Mouse (Mus musculus): ENCODE results near the gene Cep83. TPM values are rescaled to one million over a fixed set of nuclear protein-coding genes. Genes with fewer than 3 reads are reported as not detected.
"Not testable (repeated sequence)": the region's sequence is repeated elsewhere in the genome, so short reads cannot be mapped to it uniquely, and the experiment has no call there.

Cep83 gene
- polyA plus RNA-seq (2012; rRNA removed): 1.4 and 2.2 TPM in 2 replicates

DNA sequence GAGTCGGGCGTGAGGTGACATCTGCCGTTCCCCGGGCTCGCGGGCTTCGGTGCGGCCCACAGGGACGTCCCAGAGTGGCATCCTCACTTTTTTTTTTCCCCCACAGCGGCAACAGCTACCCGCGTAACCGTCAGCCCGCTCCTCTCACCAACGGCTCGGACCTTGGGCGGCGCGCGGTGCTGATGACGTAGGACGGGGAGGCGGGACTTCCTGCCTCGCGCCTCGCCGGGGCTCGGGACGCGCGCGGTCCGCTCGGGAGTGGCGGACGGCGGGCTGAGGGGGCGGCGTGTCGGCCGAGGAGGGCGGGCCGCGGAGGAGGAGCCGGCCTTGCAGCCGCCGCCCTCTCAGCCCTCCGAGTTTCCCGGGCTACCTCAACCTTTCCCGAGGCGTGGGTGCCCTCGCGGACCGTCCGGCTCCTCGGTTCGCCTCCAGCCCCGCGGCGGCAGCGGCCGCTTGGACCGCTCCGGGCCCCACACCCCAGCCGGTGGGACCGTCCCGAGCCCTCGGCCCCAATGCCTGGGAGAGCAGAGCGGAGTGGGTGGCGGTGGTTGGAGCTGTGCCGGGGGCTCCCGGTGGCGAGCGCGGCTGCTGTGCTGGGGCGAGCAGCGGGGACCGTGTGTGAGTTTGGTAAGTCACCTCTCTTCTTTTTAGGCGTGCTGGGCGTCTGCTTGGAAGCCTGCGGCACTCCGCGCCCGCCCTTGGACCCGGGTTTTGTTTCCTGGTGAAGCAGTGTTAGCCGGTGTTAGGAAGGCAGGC lies at the start of gene Cep83:
Cep83 (plus strand) TSS at position 235 of the 756 bp plus-strand sequence.
- DNase-seq (ENCODE audit: low read depth, low spot score): peak; percentile 55
- WGBS: 1% methylated on average over 86 of the region's 86 CpGs

- no peak for DNase-seq (ENCODE audit: low read depth, low spot score)
- 47% methylated on average over 5 of the region's 5 CpGs for WGBS
These were observed 49.2 kb upstream of the Cep83 start for GRCm38 (mm10) chr10:94639281-94639680.

GRCm38 (mm10) chr10:94640067-94640466 lies 48.4 kb upstream of the Cep83 start:
- 56% methylated on average over 5 of the region's 5 CpGs for WGBS

DNA sequence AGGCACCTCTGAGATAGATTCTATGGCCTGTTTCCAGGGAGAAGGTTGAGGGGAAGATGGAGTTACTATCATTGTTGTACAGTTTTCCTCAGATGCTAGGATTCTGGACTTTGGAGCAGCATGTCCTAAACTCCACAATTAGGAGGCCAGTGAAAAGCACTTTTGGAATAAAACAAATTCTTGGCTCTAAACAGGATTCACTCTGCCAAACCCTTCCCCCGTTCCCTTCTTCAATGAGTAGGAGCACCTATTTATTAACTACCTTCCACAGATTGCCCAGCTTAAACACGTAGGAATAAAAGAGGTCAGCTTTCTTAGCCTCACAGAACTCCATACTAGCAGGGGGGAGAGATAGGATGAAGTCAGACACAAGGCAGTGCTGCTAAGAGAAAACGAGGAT lies 24.4 kb upstream of the Cep83 start:
- DNase-seq (ENCODE audit: low read depth, low spot score): no peak
- 66% methylated on average over 3 of the region's 3 CpGs for WGBS

More at GRCm38 (mm10) chr10:94640067-94640466, 48.4 kb upstream of the Cep83 start:
- no peak for DNase-seq (ENCODE audit: low read depth, low spot score)

DNA sequence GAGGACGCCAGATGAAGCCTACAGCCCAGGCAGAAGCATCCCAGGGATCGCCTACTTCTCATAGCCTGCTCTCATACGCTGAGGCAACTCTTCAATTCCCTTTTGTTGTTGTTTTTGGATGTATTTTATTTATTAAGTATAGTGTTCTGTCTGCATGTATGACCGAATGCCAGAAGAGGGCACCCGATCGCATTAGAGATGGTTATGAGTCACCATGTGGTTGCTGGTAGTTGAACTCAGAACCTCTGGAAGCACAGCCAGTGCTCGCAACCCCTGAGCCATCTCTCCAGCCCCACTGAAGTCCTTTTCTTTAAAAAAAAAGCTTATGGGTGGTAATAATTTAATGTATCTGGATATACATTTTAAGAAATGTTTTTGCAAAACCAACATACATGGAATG lies 24.0 kb upstream of the Cep83 start:
- WGBS: 89% methylated on average over 7 of the region's 7 CpGs

GRCm38 (mm10) chr10:94668147-94668546 lies 20.3 kb upstream of the Cep83 start:
- no peak for DNase-seq (ENCODE audit: low read depth, low spot score)

More for the DNA sequence above, 24.0 kb upstream of the Cep83 start:
- no peak for DNase-seq (ENCODE audit: low read depth, low spot score)

- peak; percentile 16 for DNase-seq (ENCODE audit: low read depth, low spot score)
- under 1% methylated on average over 20 of the region's 20 CpGs for WGBS
These were observed 544 bp upstream of the Cep83 start for GRCm38 (mm10) chr10:94687801-94688419.

DNA sequence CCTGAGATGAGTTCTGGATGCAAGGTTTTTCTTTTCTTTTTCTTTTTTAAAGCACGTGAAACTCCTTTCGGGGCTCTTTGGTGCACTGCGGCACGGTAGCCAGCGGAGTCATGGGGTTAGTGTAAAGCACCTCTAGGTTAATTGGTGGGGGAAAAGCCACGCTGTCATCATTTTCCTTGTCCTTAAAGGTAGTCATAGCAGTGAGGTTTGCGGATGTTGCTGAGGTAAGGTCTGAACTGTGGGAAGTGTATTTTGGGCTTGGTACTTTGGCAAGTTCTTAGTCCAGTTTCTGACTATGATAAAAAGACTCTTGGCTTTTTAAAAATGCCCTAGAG lies 689 bp downstream of the Cep83 start:
- 0% methylated on average over 7 of the region's 7 CpGs for WGBS

GRCm38 (mm10) chr10:94690376-94690775 lies 1.9 kb downstream of the Cep83 start:
- DNase-seq (ENCODE audit: low read depth, low spot score): no peak
- 62% methylated on average over 1 of the region's 1 CpGs for WGBS

More for the DNA sequence above, 689 bp downstream of the Cep83 start:
- peak; percentile 10 for DNase-seq (ENCODE audit: low read depth, low spot score)

DNA sequence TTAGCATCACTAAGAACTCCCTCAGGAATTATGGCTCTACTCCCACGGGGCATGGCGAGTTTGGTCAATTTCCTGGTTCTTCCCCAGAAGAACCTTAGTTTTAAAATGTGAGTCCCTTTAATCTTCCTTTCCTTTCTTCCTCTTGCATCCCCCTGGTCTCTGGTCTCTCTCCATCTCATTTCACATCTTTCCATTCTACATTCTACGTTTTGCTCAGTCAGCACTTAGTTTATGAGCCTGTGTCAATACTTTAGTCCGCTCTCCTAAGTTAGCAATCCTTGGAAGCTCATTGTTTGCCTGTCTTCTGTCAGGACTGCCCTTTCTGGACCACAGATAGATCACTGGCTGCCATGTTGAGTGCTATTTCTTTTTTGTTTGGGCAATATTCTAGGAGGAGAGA lies 3.7 kb downstream of the Cep83 start:
- 91% methylated on average over 4 of the region's 4 CpGs for WGBS
- DNase-seq (ENCODE audit: low read depth, low spot score): no peak

GRCm38 (mm10) chr10:94705643-94706258 lies 17.3 kb downstream of the Cep83 start:
- 57% methylated on average over 4 of the region's 4 CpGs for WGBS

DNA sequence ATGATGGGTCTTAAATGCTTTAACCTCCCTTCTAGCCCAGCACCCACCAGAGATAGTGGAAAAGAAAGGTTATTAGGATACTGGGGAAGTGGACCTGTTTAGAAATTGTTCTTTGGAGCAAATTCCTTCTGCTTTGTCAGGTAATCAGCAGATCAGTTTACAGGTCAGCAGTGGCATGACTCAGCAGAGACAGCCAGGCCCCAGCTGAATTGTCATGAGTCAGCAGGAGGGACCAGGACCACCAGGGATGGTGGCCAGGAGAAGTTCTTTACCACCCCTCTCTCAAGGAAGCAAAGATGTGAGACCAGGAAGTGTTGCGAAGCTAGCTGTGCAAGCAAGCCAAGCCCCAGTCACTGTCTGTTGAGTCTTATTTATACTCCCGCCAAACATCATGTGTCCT lies 18.2 kb downstream of the Cep83 start:
- 94% methylated on average over 2 of the region's 2 CpGs for WGBS
- no peak for DNase-seq (ENCODE audit: low read depth, low spot score)

More at GRCm38 (mm10) chr10:94705643-94706258, 17.3 kb downstream of the Cep83 start:
- no peak for DNase-seq (ENCODE audit: low read depth, low spot score)

DNA sequence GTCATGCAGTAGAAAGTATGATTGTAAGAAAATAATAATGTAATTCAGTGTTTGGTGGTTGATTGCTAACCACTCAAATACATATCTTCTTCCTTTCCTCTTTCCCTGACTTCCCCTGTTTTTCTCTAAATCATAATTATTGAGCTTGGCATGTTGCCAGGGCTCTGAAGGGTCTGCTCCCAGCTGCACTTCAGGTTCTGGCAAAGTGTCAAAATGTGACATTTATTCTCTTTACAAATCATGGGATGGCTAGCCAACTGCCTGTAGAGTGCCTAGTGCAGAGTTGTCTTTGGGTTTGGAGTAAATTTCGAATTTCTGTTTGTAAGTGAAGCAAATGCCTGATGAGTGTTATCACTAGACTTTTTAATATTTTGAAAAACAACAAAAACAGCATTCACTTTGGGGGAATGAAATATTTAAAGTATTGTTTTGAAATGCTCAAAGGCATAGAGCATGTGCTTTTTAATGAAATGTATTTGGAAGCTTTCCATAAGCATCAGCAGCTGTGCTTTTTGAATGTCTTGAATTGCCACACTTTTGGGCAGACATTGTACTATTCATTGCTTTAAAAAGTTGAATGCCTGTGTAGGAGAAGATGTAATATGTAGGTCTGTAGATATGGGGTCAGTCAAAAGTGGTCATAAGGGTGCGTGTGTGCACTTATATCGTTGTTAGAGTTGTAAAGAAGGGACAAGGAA lies 21.3 kb downstream of the Cep83 start:
- 66% methylated on average over 3 of the region's 3 CpGs for WGBS
- no peak for DNase-seq (ENCODE audit: low read depth, low spot score)

- 88% methylated on average over 2 of the region's 2 CpGs for WGBS
- no peak for DNase-seq (ENCODE audit: low read depth, low spot score)
These were observed 21.9 kb downstream of the Cep83 start for GRCm38 (mm10) chr10:94710320-94710695.

DNA sequence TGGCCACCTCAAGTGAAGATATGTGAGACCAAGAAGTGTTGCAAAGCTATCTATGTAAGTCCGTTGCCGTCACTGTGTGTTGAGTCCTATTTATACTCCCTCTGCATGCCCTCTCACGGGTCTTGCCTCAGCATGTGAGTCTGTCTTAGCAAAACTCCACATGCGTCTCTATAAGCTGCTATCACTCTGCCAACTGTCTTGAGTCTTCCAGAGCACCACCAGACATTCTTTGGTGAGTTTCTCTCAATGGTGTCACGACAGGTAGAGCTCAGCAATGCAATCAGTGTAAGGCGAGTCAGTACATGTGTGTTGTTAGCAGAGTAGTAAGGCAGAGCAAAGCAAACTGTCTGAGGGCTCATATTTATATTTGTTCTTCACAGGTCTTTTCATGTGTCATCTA lies 31.8 kb downstream of the Cep83 start:
- DNase-seq (ENCODE audit: low read depth, low spot score): no peak
- 94% methylated on average over 6 of the region's 6 CpGs for WGBS

- 84% methylated on average over 2 of the region's 2 CpGs for WGBS
- not testable (repeated sequence) for DNase-seq (ENCODE audit: low read depth, low spot score)
These were observed 39.6 kb downstream of the Cep83 start for GRCm38 (mm10) chr10:94728053-94728452.

- WGBS: 94% methylated on average over 3 of the region's 3 CpGs
- DNase-seq (ENCODE audit: low read depth, low spot score): no peak
These were observed 42.0 kb downstream of the Cep83 start for GRCm38 (mm10) chr10:94730445-94730844.

- DNase-seq (ENCODE audit: low read depth, low spot score): no peak
- WGBS: 92% methylated on average over 3 of the region's 3 CpGs
These were observed 46.4 kb downstream of the Cep83 start for GRCm38 (mm10) chr10:94734829-94735228.

DNA sequence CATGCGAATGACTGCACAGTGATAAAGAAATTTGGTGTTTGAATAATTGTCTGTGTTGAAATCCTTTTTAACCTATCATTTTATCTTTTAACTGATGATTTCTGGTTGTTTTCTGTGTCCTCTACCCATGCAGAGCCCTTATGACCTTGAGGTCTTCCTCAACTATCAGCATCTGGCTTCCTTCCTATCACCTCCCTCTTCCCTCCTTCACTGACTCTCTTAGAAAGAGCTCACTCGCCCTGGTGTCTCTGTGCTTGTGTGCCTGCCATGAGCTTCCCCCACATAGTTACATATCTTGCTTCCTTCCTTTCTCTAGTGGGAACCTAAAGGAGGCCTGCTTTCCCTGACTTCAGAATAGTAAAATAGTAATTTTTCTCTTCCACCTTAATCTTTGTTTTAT lies 51.8 kb downstream of the Cep83 start:
- 84% methylated on average over 2 of the region's 2 CpGs for WGBS
- no peak for DNase-seq (ENCODE audit: low read depth, low spot score)

GRCm38 (mm10) chr10:94741459-94741858 lies 53.0 kb downstream of the Cep83 start:
- WGBS: 79% methylated on average over 3 of the region's 3 CpGs
- DNase-seq (ENCODE audit: low read depth, low spot score): peak; percentile 4
